Mouse (Mus musculus) myocyte (in vitro differentiated cells): ENCODE results near the gene Os9. TPM values are rescaled to one million over a fixed set of nuclear protein-coding genes. Genes with fewer than 3 reads are reported as not detected.
"Not testable (repeated sequence)": the region's sequence is repeated elsewhere in the genome, so short reads cannot be mapped to it uniquely, and the experiment has no call there.

Experiments used
- H3K27me3 ChIP-seq: one replicate; pipeline ENCODE4 v1.6.1; 2011; ENCODE audit not compliant: control insufficient read depth, insufficient read depth, insufficient read length
- H3K36me3 ChIP-seq: one replicate; pipeline ENCODE4 v1.6.1; 2011; ENCODE audit not compliant: control insufficient read depth, insufficient read depth
- H3K4me2 ChIP-seq: one replicate; pipeline ENCODE4 v1.6.1; 2011; ENCODE audit warnings: low read depth, control low read depth
- H3K4me3 ChIP-seq: one replicate; pipeline ENCODE4 v1.5.1; 2011; ENCODE audit warnings: mild to moderate bottlenecking, control low read depth, moderate library complexity
- H3K79me2 ChIP-seq: one replicate; pipeline ENCODE4 v1.6.1; 2011; ENCODE audit not compliant: control insufficient read depth, insufficient read depth
- H3ac ChIP-seq: one replicate; pipeline ENCODE4 v1.6.1; 2011; ENCODE audit not compliant: control insufficient read depth, insufficient read length
- CEBPB ChIP-seq: IDR thresholded peaks from 2 replicates; pipeline ENCODE4 v1.6.1; 2011; ENCODE audit warnings: mild to moderate bottlenecking, moderate library complexity; ENCODE audit not compliant: poor library complexity, insufficient read depth, severe bottlenecking
- E2F4 ChIP-seq: IDR thresholded peaks from one replicate; pipeline ENCODE4 v1.6.1; 2011; ENCODE audit warnings: mild to moderate bottlenecking, control low read depth, moderate library complexity; ENCODE audit not compliant: insufficient read depth
- MAX ChIP-seq: IDR thresholded peaks from one replicate; pipeline ENCODE4 v1.6.1; 2011; ENCODE audit warnings: low read depth, mild to moderate bottlenecking, control low read depth
- MYOD1 ChIP-seq, 3 experiments: IDR thresholded peaks; one replicate each; pipeline ENCODE4 v1.6.1; 2011; ENCODE audit warnings: control low read depth in 2 of 3, low read depth in 2 of 3, mild to moderate bottlenecking in 2 of 3, moderate library complexity in 1 of 3; ENCODE audit not compliant: insufficient read length in 2 of 3, control insufficient read depth in 1 of 3
- MYOG ChIP-seq, 3 experiments: IDR thresholded peaks; one replicate each; pipeline ENCODE4 v1.6.1; 2011; ENCODE audit warnings: control low read depth in 2 of 3, low read depth in 2 of 3, mild to moderate bottlenecking in 2 of 3; ENCODE audit not compliant: insufficient read length in 2 of 3, control insufficient read depth in 1 of 3, insufficient read depth in 1 of 3
- POLR2A ChIP-seq: IDR thresholded peaks from one replicate; pipeline ENCODE4 v1.6.1; 2011; ENCODE audit warnings: low read depth, mild to moderate bottlenecking, control low read depth, moderate library complexity; ENCODE audit not compliant: insufficient read length
- POLR2AphosphoS2 ChIP-seq: IDR thresholded peaks from one replicate; pipeline ENCODE4 v1.6.1; 2011; ENCODE audit warnings: low read depth, control low read depth; ENCODE audit not compliant: insufficient read length
- REST ChIP-seq: IDR thresholded peaks from one replicate; pipeline ENCODE4 v1.6.1; 2011; ENCODE audit warnings: mild to moderate bottlenecking, control low read depth, moderate library complexity; ENCODE audit not compliant: insufficient read depth, insufficient read length
- SRF ChIP-seq: IDR thresholded peaks from one replicate; pipeline ENCODE4 v1.6.1; 2011; ENCODE audit warnings: low read depth; ENCODE audit not compliant: control insufficient read depth, insufficient read length
- TCF12 ChIP-seq: IDR thresholded peaks from one replicate; pipeline ENCODE4 v1.6.1; 2011; ENCODE audit warnings: mild to moderate bottlenecking, control low read depth; ENCODE audit not compliant: poor library complexity, insufficient read depth, severe bottlenecking
- TCF3 ChIP-seq: IDR thresholded peaks from one replicate; pipeline ENCODE4 v1.6.1; 2011; ENCODE audit warnings: low read depth, control low read depth; ENCODE audit not compliant: insufficient read length
- USF1 ChIP-seq: IDR thresholded peaks from one replicate; pipeline ENCODE4 v1.6.1; 2011; ENCODE audit warnings: low read depth, mild to moderate bottlenecking, control low read depth, moderate library complexity
- polyA plus RNA-seq: library from polyadenylated mRNA; unstranded; fragments of >200 nt; fragmentation: generic; extraction: Trizol; gene quantifications from one replicate; pipeline ENCODE4 v1.2.1, GENCODE M21; 2012; ENCODE audit warnings: missing spikeins

Os9 gene
- polyA plus RNA-seq, 1 experiment = 67.2 TPM

DNA sequence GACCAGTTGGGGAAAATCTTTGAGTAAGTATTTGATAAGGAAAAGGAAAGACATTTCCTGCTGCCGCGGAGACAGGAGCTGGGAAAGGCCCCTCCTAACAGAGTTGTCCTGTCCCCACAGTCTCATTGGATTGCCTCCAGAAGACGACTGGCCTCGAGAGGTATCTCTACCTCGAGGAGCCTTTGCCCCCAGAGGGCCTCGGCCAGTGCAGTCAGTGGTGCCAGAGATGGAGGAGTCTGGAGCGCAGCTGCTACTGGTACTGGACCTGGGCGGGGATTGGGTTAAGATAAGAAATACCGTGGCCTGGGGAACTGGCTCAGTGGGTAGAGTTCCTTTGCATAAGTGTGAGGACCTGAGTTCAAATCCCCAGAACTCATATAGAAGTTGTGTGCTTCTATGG lies 55.0 kb downstream of the Os9 start:
- Histone ChIP-seq H3ac (no peak overlapping the region), H3K27me3 (no peaks in the 10 kb centered on the region), H3K79me2 (peaks cover 42% of the 10 kb centered on the region), H3K4me3 (peak overlapping the region; percentile 98), H3K36me3 (peaks cover 35% of the 10 kb centered on the region), H3K4me2 (no peak overlapping the region)
- no peak for TF ChIP-seq E2F4
- TF ChIP-seq CEBPB = no peak
- TF ChIP-seq SRF = no peak
- TF ChIP-seq TCF3 = no peak
- TF ChIP-seq POLR2AphosphoS2 = no peak
- no peak for TF ChIP-seq USF1
- TF ChIP-seq MAX = no peak

DNA sequence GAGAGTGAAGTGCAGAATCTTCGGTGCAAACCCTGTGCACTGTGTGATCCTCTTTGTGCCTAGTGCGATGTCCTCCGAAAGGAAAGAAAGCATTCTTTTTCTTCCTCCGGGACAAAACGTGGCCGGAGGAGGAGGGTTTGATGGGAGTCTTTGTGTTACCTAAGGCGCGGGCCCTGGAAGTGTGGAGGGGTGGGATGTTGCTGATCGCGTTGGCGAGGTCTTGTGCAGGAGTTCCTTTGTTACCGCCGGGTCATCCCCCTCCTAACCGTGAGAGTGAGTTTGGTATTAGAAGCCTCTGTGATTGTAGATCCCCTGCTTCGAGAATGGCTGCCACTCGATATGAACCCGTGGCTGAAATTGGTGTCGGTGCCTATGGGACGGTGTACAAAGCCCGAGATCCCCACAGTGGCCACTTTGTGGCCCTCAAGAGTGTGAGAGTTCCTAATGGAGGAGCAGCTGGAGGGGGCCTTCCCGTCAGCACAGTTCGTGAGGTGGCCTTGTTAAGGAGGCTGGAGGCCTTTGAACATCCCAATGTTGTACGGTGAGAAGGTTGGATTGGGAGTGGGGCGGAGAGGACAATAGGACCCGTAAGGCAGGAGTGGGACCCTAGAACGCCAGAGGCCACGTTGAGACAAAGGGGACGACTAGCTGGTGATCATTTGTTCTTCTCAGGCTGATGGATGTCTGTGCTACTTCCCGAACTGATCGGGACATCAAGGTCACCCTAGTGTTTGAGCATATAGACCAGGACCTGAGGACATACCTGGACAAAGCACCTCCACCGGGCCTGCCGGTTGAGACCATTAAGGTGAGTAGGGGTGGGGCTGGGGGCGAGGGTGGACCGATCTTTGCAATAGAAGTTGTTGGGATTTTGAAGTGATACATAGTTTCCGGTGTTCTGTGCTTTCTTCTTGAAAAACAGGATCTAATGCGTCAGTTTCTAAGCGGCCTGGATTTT lies 56.7 kb downstream of the Os9 start:
- Histone ChIP-seq H3ac (peak overlapping the region; percentile 17), H3K36me3 (peaks cover 35% of the 10 kb centered on the region), H3K79me2 (peaks cover 33% of the 10 kb centered on the region), H3K4me3 (peak overlapping the region; percentile 98), H3K27me3 (no peaks in the 10 kb centered on the region), H3K4me2 (peak overlapping the region; percentile 79)
- TF ChIP-seq SRF = no peak
- TF ChIP-seq MYOG (IDR thresholded peaks at IDR 0.05; ENCODE audit: control insufficient read depth in 1 of 3, insufficient read depth in 1 of 3, insufficient read length in 2 of 3, low read depth in 2 of 3) = no peak
- no peak for TF ChIP-seq USF1
- no peak for TF ChIP-seq REST
- TF ChIP-seq MYOD1 (IDR thresholded peaks at IDR 0.05; ENCODE audit: control insufficient read depth in 1 of 3, insufficient read length in 2 of 3, low read depth in 2 of 3) = no peak
- no peak for TF ChIP-seq MAX
- no peak for TF ChIP-seq CEBPB
- TF ChIP-seq TCF3 = no peak
- no peak for TF ChIP-seq E2F4
- TF ChIP-seq POLR2AphosphoS2 = no peak
- no peak for TF ChIP-seq TCF12
- TF ChIP-seq POLR2A = no peak

DNA sequence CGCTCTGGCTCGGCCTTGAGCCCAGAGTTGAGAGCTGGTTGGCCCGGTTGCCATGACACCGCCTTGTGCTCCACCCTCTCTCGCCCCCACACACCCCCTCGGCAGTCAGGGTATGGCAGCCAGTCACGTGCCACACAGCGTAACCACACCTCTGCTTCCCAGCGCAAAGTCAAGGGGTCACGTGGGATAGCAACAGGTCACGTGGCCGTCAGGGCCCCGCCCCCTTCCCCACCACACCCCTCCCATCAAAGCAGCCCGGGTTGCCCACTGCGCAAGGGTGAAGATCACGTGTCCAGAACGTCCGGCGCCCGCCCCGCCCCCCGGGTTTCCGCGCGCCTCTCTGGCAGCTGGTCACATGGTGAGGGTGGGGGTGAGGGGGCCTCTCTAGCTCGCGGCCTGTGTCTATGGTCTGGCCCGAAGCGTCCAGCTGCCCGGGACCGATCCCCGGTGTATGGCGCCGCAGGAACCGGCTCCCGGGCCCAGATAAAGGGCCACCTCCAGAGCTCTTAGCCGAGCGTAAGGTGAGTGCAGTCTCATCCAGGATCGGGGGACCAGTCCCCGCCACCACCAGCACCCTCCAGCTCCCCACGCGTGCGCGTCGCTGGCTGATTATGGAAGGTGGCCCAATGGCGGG lies 57.6 kb downstream of the Os9 start, which contains the start of gene Cdk4:
Gene Cdk4 (plus strand): TSS at position 296 of the 634 bp plus-strand sequence.
- Histone ChIP-seq H3ac (peak within 1 kb of the TSS; percentile 17), H3K36me3 (peaks cover 31% of the 10 kb centered on the region), H3K4me3 (peak within 1 kb of the TSS; percentile 98), H3K4me2 (peak within 1 kb of the TSS; percentile 79), H3K27me3 (no peaks in the 10 kb centered on the region), H3K79me2 (peaks cover 25% of the 10 kb centered on the region)
- TF ChIP-seq E2F4 (peak; percentile 17), USF1 (peak; percentile 97), MYOG (IDR thresholded peaks at IDR 0.05; ENCODE audit: control insufficient read depth in 1 of 3, insufficient read depth in 1 of 3, insufficient read length in 2 of 3, low read depth in 2 of 3) (peak in 1 of 3 experiments; percentile 35), TCF12 (no peak), POLR2AphosphoS2 (peak; percentile 47), CEBPB (no peak), MYOD1 (IDR thresholded peaks at IDR 0.05; ENCODE audit: control insufficient read depth in 1 of 3, insufficient read length in 2 of 3, low read depth in 2 of 3) (peak in 1 of 3 experiments; percentile 52), POLR2A (peak; percentile 57), REST (no peak), TCF3 (no peak), MAX (no peak), SRF (peak; percentile 59)

- H3K4me3 ChIP-seq = peak overlapping the region; percentile 98
- no peaks in the 10 kb centered on the region for H3K27me3 ChIP-seq
- H3K4me2 ChIP-seq = peak overlapping the region; percentile 75
- peaks cover 24% of the 10 kb centered on the region for H3K79me2 ChIP-seq
- TF ChIP-seq CEBPB (peak; percentile 50; the same call in 1 of the 2 replicates), SRF (no peak)
- no peak overlapping the region for H3ac ChIP-seq
- H3K36me3 ChIP-seq = peaks cover 24% of the 10 kb centered on the region
Observed at GRCm38 (mm10) chr10:127062503-127062902, 58.4 kb downstream of the Os9 start.

DNA sequence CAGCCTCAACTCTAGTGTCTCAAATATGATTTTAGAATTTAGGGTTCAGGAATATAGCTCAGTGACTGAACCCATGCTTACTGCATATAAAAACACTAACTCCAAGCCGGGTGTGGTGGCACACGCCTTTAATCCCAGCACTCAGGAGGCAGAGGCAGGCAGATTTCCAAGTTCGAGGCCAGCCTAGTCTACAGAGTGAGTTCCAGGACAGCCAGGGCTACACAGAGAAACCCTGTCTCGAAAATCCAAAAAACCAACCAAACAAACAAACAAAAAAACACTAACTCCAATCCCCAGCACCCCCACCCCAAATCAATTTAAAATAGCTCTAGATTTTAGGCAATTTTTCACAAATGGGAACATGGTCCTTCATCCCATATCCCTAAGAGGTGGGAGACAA lies 58.8 kb downstream of the Os9 start:
- Histone ChIP-seq H3K4me3 (peak overlapping the region; percentile 98), H3K79me2 (peaks cover 24% of the 10 kb centered on the region), H3K4me2 (peak overlapping the region; percentile 75), H3K36me3 (peaks cover 21% of the 10 kb centered on the region)
- H3ac ChIP-seq, H3K27me3 ChIP-seq: not testable (repeated sequence)
